Mouse (Mus musculus): ENCODE results near the gene Acvrl1. TPM values are rescaled to one million over a fixed set of nuclear protein-coding genes. Genes with fewer than 3 reads are reported as not detected.
A peak's percentile ranks its signal among the peaks of the same experiment; 100 is the strongest.

Gene Acvrl1
- polyA plus RNA-seq, 1 experiment: 4.8 TPM

GRCm38 (mm10) chr15:101095392-101095791, 32.9 kb upstream of the Acvrl1 start:
- Histone ChIP-seq H3K4me1 (ENCODE audit: control insufficient read depth, insufficient read depth, low read length) (peaks cover 26% of the 10 kb centered on the region), H3K36me3 (ENCODE audit: control insufficient read depth, insufficient read depth, low read length) (no peaks in the 10 kb centered on the region), H3K27me3 (ENCODE audit: control insufficient read depth, insufficient read depth, low read length) (no peaks in the 10 kb centered on the region), H3K4me3 (ENCODE audit: control insufficient read depth, low read depth, low read length) (no peak overlapping the region), H3K27ac (ENCODE audit: control insufficient read depth, insufficient read depth, low read depth, low read length) (no peak overlapping the region)
- TF ChIP-seq POLR2A (IDR thresholded peaks at IDR 0.05; ENCODE audit: control insufficient read depth, low read depth, low read length) (no peak), CTCF (IDR thresholded peaks at IDR 0.05; ENCODE audit: control insufficient read depth, insufficient read depth, insufficient replicate concordance, low read depth, low read length) (no peak)

GRCm38 (mm10) chr15:101097985-101098651, 30.2 kb upstream of the Acvrl1 start:
- peaks cover 17% of the 10 kb centered on the region for H3K4me1 ChIP-seq (ENCODE audit: control insufficient read depth, insufficient read depth, low read length)
- peak overlapping the region; percentile 1; the same call in 1 of the 2 replicates for H3K27ac ChIP-seq (ENCODE audit: control insufficient read depth, insufficient read depth, low read depth, low read length)

DNA sequence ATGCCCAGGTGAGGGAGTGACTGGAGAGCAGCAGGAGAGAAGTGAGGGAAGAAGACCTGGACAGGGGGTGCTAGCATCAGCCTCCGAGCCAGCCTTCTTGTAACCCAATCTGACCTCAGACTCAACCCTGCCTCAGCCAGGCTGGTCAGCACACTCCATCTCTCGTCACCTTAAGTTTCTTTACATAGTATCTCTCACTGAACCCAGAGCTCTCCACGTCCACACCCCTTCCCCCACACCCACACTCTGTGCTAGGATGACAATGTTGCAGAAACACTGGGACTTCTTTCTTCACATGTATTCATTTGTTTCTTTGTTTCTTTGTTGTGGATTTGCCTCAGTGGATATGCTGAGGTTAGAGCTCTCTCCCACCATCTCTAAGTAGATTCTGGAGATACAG, 27.3 kb upstream of the Acvrl1 start:
- H3K4me1 ChIP-seq (ENCODE audit: control insufficient read depth, insufficient read depth, low read length): peaks cover 15% of the 10 kb centered on the region
- no peak for TF ChIP-seq POLR2A (IDR thresholded peaks at IDR 0.05; ENCODE audit: control insufficient read depth, low read depth, low read length)
- no peak for TF ChIP-seq CTCF (IDR thresholded peaks at IDR 0.05; ENCODE audit: control insufficient read depth, insufficient read depth, insufficient replicate concordance, low read depth, low read length)
- no peak overlapping the region for H3K27ac ChIP-seq (ENCODE audit: control insufficient read depth, insufficient read depth, low read depth, low read length)
- no peaks in the 10 kb centered on the region for H3K27me3 ChIP-seq (ENCODE audit: control insufficient read depth, insufficient read depth, low read length)
- no peaks in the 10 kb centered on the region for H3K36me3 ChIP-seq (ENCODE audit: control insufficient read depth, insufficient read depth, low read length)
- H3K4me3 ChIP-seq (ENCODE audit: control insufficient read depth, low read depth, low read length): no peak overlapping the region

More at GRCm38 (mm10) chr15:101097985-101098651, 30.2 kb upstream of the Acvrl1 start:
- Histone ChIP-seq H3K4me3 (ENCODE audit: control insufficient read depth, low read depth, low read length) (peak overlapping the region; percentile 4; the same call in 1 of the 2 replicates), H3K36me3 (ENCODE audit: control insufficient read depth, insufficient read depth, low read length) (no peaks in the 10 kb centered on the region), H3K27me3 (ENCODE audit: control insufficient read depth, insufficient read depth, low read length) (no peaks in the 10 kb centered on the region)
- TF ChIP-seq POLR2A (IDR thresholded peaks at IDR 0.05; ENCODE audit: control insufficient read depth, low read depth, low read length) (no peak), CTCF (IDR thresholded peaks at IDR 0.05; ENCODE audit: control insufficient read depth, insufficient read depth, insufficient replicate concordance, low read depth, low read length) (no peak)

GRCm38 (mm10) chr15:101103605-101104304, 24.6 kb upstream of the Acvrl1 start:
- H3K36me3 ChIP-seq (ENCODE audit: control insufficient read depth, insufficient read depth, low read length): no peaks in the 10 kb centered on the region
- TF ChIP-seq CTCF (IDR thresholded peaks at IDR 0.05; ENCODE audit: control insufficient read depth, insufficient read depth, insufficient replicate concordance, low read depth, low read length) (no peak), POLR2A (IDR thresholded peaks at IDR 0.05; ENCODE audit: control insufficient read depth, low read depth, low read length) (no peak)
- no peak overlapping the region for H3K4me3 ChIP-seq (ENCODE audit: control insufficient read depth, low read depth, low read length)
- no peak overlapping the region for H3K27ac ChIP-seq (ENCODE audit: control insufficient read depth, insufficient read depth, low read depth, low read length)
- no peaks in the 10 kb centered on the region for H3K27me3 ChIP-seq (ENCODE audit: control insufficient read depth, insufficient read depth, low read length)
- peaks cover 4% of the 10 kb centered on the region for H3K4me1 ChIP-seq (ENCODE audit: control insufficient read depth, insufficient read depth, low read length)

- peaks cover 4% of the 10 kb centered on the region for H3K4me1 ChIP-seq (ENCODE audit: control insufficient read depth, insufficient read depth, low read length)
- TF ChIP-seq CTCF (IDR thresholded peaks at IDR 0.05; ENCODE audit: control insufficient read depth, insufficient read depth, insufficient replicate concordance, low read depth, low read length) (peak; percentile 93), POLR2A (IDR thresholded peaks at IDR 0.05; ENCODE audit: control insufficient read depth, low read depth, low read length) (no peak)
- peak overlapping the region; percentile 86 for H3K4me3 ChIP-seq (ENCODE audit: control insufficient read depth, low read depth, low read length)
- H3K27me3 ChIP-seq (ENCODE audit: control insufficient read depth, insufficient read depth, low read length): no peaks in the 10 kb centered on the region
- H3K27ac ChIP-seq (ENCODE audit: control insufficient read depth, insufficient read depth, low read depth, low read length): peak overlapping the region; percentile 16
- no peaks in the 10 kb centered on the region for H3K36me3 ChIP-seq (ENCODE audit: control insufficient read depth, insufficient read depth, low read length)
These were observed 22.8 kb upstream of the Acvrl1 start for GRCm38 (mm10) chr15:101105496-101105994.

- TF ChIP-seq POLR2A (IDR thresholded peaks at IDR 0.05; ENCODE audit: control insufficient read depth, low read depth, low read length) (no peak), CTCF (IDR thresholded peaks at IDR 0.05; ENCODE audit: control insufficient read depth, insufficient read depth, insufficient replicate concordance, low read depth, low read length) (no peak)
- H3K4me3 ChIP-seq (ENCODE audit: control insufficient read depth, low read depth, low read length): peak overlapping the region; percentile 86
- no peaks in the 10 kb centered on the region for H3K27me3 ChIP-seq (ENCODE audit: control insufficient read depth, insufficient read depth, low read length)
- H3K27ac ChIP-seq (ENCODE audit: control insufficient read depth, insufficient read depth, low read depth, low read length): peak overlapping the region; percentile 16
- H3K4me1 ChIP-seq (ENCODE audit: control insufficient read depth, insufficient read depth, low read length): peaks cover 4% of the 10 kb centered on the region
- no peaks in the 10 kb centered on the region for H3K36me3 ChIP-seq (ENCODE audit: control insufficient read depth, insufficient read depth, low read length)
These were observed 22.3 kb upstream of the Acvrl1 start for GRCm38 (mm10) chr15:101106011-101106410.

GRCm38 (mm10) chr15:101107906-101108671, 20.2 kb upstream of the Acvrl1 start:
- H3K36me3 ChIP-seq (ENCODE audit: control insufficient read depth, insufficient read depth, low read length): no peaks in the 10 kb centered on the region
- H3K27ac ChIP-seq (ENCODE audit: control insufficient read depth, insufficient read depth, low read depth, low read length): no peak overlapping the region
- no peaks in the 10 kb centered on the region for H3K27me3 ChIP-seq (ENCODE audit: control insufficient read depth, insufficient read depth, low read length)
- H3K4me3 ChIP-seq (ENCODE audit: control insufficient read depth, low read depth, low read length): no peak overlapping the region
- TF ChIP-seq CTCF (IDR thresholded peaks at IDR 0.05; ENCODE audit: control insufficient read depth, insufficient read depth, insufficient replicate concordance, low read depth, low read length): no peak
- TF ChIP-seq POLR2A (IDR thresholded peaks at IDR 0.05; ENCODE audit: control insufficient read depth, low read depth, low read length): no peak
- H3K4me1 ChIP-seq (ENCODE audit: control insufficient read depth, insufficient read depth, low read length): peaks cover 4% of the 10 kb centered on the region

Data from testis, adult 2 months (tissue).